Mouse (Mus musculus) megakaryocyte, embryonic 14.5 days (primary cell): ENCODE results near the gene 4933415A04Rik.

Experiments used
- FLI1 ChIP-seq: IDR thresholded peaks from 2 replicates; pipeline ENCODE4 v1.6.1; 2012; ENCODE audit warnings: low read length, inconsistent platforms, mixed read lengths
- GATA1 ChIP-seq: IDR thresholded peaks from 3 replicates; pipeline ENCODE4 v1.6.1; 2012; ENCODE audit warnings: mixed read lengths, low read length, inconsistent platforms, borderline replicate concordance

DNA sequence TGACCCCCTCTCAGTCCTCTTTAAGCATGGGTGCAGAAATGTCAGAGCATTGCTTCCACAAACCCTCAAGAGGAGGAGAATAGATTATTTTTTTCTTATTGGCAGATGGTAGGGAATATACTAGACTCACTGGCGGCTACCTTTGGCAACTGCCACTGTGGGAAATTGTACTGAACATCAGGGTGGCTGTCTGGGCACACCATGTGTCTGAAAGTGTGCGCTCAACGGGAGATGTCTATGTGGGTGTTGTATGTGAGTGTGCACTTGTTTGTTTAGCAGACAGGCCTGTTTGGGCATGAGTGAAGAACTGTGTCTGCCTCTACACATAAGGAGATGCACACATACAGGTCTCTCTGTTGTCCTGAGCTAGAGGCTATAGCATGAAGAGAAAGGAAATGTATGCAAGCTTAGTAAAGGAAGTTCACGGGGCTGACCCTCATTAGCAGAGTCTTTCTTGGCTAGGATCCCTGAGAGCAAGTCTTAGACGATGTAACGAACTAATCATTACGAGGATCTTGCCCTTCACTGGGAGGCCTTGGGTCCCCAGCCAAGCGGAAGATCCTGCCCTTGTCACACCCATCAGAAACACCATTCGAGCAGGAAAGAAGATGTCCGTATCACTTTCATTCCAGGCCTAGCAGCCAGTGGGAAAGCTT is 23.3 kb downstream of the 4933415A04Rik start:
- TF ChIP-seq GATA1 (no peak), FLI1 (no peak)
